Mouse (Mus musculus) adrenal gland, postnatal 10 days (tissue): ENCODE measurements around the gene Cdk13. TPM values are rescaled to one million over a fixed set of nuclear protein-coding genes. Genes with fewer than 3 reads are reported as not detected.

ENCODE experiments used
- microRNA-seq: library from miRNA; unstranded; fragments of <30 nt; microRNA quantifications from one replicate; pipeline ENCODE4 v1.2.0, GENCODE M21; 2021
- total RNA-seq, 2 experiments: library from RNA; stranded (reverse); gene quantifications; 2 replicates each; pipeline ENCODE4 v1.2.3; 2021

Cdk13 gene
- total RNA-seq, 2 experiments from 2014 or later: 49.0 to 50.1 TPM

Small RNA genes within 50 kb of the gene (microRNA-seq; reads per million reads assigned to microRNA genes)
- not detected for gene Mir466i

Other genes starting within 250 kb of the Cdk13 start
- 10 to 100 TPM; 23.2 to 24.3 TPM for gene Mplkip, start 109.9 kb downstream of the Cdk13 start, total RNA-seq
- 1 to 10 TPM; 6.5 TPM for gene Sugct, start 109.5 kb downstream of the Cdk13 start, total RNA-seq
- gene Rala, start 139.1 kb upstream of the Cdk13 start, total RNA-seq: 10 to 100 TPM; 60.0 to 65.6 TPM
- 10 to 100 TPM; 21.7 to 22.6 TPM for gene Yae1d1, start 188.3 kb upstream of the Cdk13 start, total RNA-seq